Mouse (Mus musculus) C2C12 (cell line): Measurements from ENCODE around the gene Fam180a.

Experiments
- CTCF ChIP-seq: IDR thresholded peaks from one replicate; pipeline ENCODE4 v1.5.1; 2011; ENCODE audit not compliant: control insufficient read depth, insufficient read depth, insufficient read length
- MYOD1 ChIP-seq: IDR thresholded peaks from one replicate; pipeline ENCODE4 v1.6.1; 2011; ENCODE audit warnings: low read depth; ENCODE audit not compliant: control insufficient read depth, insufficient read length
- MYOG ChIP-seq: IDR thresholded peaks from one replicate; pipeline ENCODE4 v1.6.1; 2011; ENCODE audit not compliant: control insufficient read depth, insufficient read length; ENCODE audit errors: extremely low read depth
- USF1 ChIP-seq: IDR thresholded peaks from one replicate; pipeline ENCODE4 v1.6.1; 2011; ENCODE audit warnings: low read depth, mild to moderate bottlenecking, control low read depth, moderate library complexity

- TF ChIP-seq CTCF (no peak), USF1 (peak; percentile 83), MYOG (no peak), MYOD1 (no peak)
These were observed at the start of gene Fam180a for GRCm38 (mm10) chr6:35326111-35326515.
